Mouse (Mus musculus) layer of hippocampus, adult 2 months (tissue): ENCODE results near the gene Sptb. TPM values are rescaled to one million over a fixed set of nuclear protein-coding genes. Genes with fewer than 3 reads are reported as not detected.
A peak's percentile ranks its signal among the peaks of the same experiment; 100 is the strongest.

Source experiments
- DNase-seq, 2 experiments: peaks; one replicate each; pipeline ENCODE4 v3.0.0; 2022; ENCODE audit warnings: low spot score in 2 of 2
- H3K27ac ChIP-seq: fragments of 200-600 bp; 2 replicates; pipeline ENCODE4 v1.8.1; 2022
- H3K4me3 ChIP-seq: fragments of 200-600 bp; 2 replicates; pipeline ENCODE4 v1.8.1; 2022; ENCODE audit warnings: mild to moderate bottlenecking
- CTCF ChIP-seq: fragments of 200-600 bp; conservative IDR thresholded peaks from 2 replicates; pipeline ENCODE4 v1.8.1; 2022; ENCODE audit warnings: antibody characterized with exemption, mild to moderate bottlenecking, moderate library complexity
- total RNA-seq, 2 experiments: library from RNA; stranded (reverse); gene quantifications; 2 replicates each; pipeline ENCODE4 v1.2.3; 2021

Sptb gene
- total RNA-seq, 2 experiments from 2014 or later, result 134 TPM

- Histone ChIP-seq H3K4me3 (no peak overlapping the region), H3K27ac (no peak overlapping the region)
- TF ChIP-seq CTCF, result no peak
- no peak for DNase-seq
These were observed 133.5 kb downstream of the Sptb start for GRCm38 (mm10) chr12:76576806-76577205.

GRCm38 (mm10) chr12:76576061-76576460 lies 134.3 kb downstream of the Sptb start:
- Histone ChIP-seq H3K27ac (no peak overlapping the region), H3K4me3 (no peak overlapping the region)
- no peak for TF ChIP-seq CTCF
- DNase-seq, result no peak

GRCm38 (mm10) chr12:76574815-76575214 lies 135.5 kb downstream of the Sptb start:
- Histone ChIP-seq H3K4me3 (no peak overlapping the region), H3K27ac (no peak overlapping the region)
- no peak for TF ChIP-seq CTCF
- no peak for DNase-seq

GRCm38 (mm10) chr12:76573381-76573780 lies 137.0 kb downstream of the Sptb start:
- DNase-seq, result no peak
- TF ChIP-seq CTCF, result no peak
- Histone ChIP-seq H3K4me3 (no peak overlapping the region), H3K27ac (no peak overlapping the region)

- Histone ChIP-seq H3K27ac (no peak overlapping the region), H3K4me3 (no peak overlapping the region)
- TF ChIP-seq CTCF, result no peak
- DNase-seq, result no peak
These were observed 137.8 kb downstream of the Sptb start for GRCm38 (mm10) chr12:76572261-76573251.

GRCm38 (mm10) chr12:76571266-76571665 lies 139.1 kb downstream of the Sptb start:
- no peak for DNase-seq
- no peak overlapping the region for H3K4me3 ChIP-seq
- H3K27ac ChIP-seq, result no peak overlapping the region
- peak; percentile 10; the same call in 1 of the 2 replicates for TF ChIP-seq CTCF

GRCm38 (mm10) chr12:76570221-76570940 lies 140.0 kb downstream of the Sptb start:
- no peak for TF ChIP-seq CTCF
- no peak for DNase-seq
- H3K4me3 ChIP-seq, result no peak overlapping the region
- H3K27ac ChIP-seq, result no peak overlapping the region

- no peak overlapping the region for H3K4me3 ChIP-seq
- DNase-seq, result no peak
- no peak for TF ChIP-seq CTCF
- H3K27ac ChIP-seq, result peak overlapping the region; percentile 25; the same call in 1 of the 2 replicates
These were observed 144.1 kb downstream of the Sptb start for GRCm38 (mm10) chr12:76566284-76566683.

- Histone ChIP-seq H3K27ac (no peak overlapping the region), H3K4me3 (no peak overlapping the region)
- no peak for DNase-seq
- no peak for TF ChIP-seq CTCF
These were observed 148.2 kb downstream of the Sptb start for GRCm38 (mm10) chr12:76562196-76562595.

- DNase-seq, result no peak
- Histone ChIP-seq H3K4me3 (no peak overlapping the region), H3K27ac (no peak overlapping the region)
- TF ChIP-seq CTCF, result no peak
These were observed 152.1 kb downstream of the Sptb start for GRCm38 (mm10) chr12:76558206-76558605.

- no peak for DNase-seq
- no peak overlapping the region for H3K27ac ChIP-seq
- TF ChIP-seq CTCF, result no peak
- H3K4me3 ChIP-seq, result no peak overlapping the region
These were observed 153.5 kb downstream of the Sptb start for GRCm38 (mm10) chr12:76556745-76557389.

- Histone ChIP-seq H3K27ac (no peak overlapping the region), H3K4me3 (no peak overlapping the region)
- no peak for TF ChIP-seq CTCF
- no peak for DNase-seq
These were observed 154.2 kb downstream of the Sptb start for GRCm38 (mm10) chr12:76556187-76556586.

- DNase-seq, result no peak
- Histone ChIP-seq H3K4me3 (no peak overlapping the region), H3K27ac (no peak overlapping the region)
- TF ChIP-seq CTCF, result no peak
These were observed 155.4 kb downstream of the Sptb start for GRCm38 (mm10) chr12:76554871-76555386.
